Mouse (Mus musculus): ENCODE results near the gene Usp6nl.

DNA sequence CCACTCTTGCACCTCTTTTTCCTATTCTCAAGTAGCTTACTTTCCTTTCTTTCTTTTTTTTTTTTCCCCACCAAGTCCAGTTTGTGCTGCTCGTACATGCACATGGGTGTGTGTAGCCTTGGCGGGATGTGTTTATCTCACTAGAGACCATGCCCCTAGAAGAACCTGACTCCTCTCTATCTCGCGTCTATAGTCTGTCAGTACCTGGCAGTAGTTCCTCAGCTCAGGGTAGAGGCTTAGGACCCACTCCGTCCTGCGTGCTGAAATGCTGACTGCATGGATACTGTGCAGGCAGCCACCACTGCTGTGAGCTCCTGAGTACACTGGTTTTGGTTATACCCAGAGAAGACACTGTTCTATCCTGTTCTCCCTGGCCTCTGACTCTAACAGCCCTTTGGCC, 69.5 kb downstream of the Usp6nl start:
- TF ChIP-seq CTCF (IDR thresholded peaks at IDR 0.05; ENCODE audit: borderline replicate concordance, extremely low read depth, insufficient read depth, insufficient read length) (no peak), POLR2A (IDR thresholded peaks at IDR 0.05; ENCODE audit: borderline replicate concordance, extremely low read depth, insufficient read depth, insufficient read length, poor library complexity, severe bottlenecking) (no peak)
